Mouse (Mus musculus) forebrain, embryonic 16.5 days (tissue): Measurements from ENCODE around the gene Rsu1. TPM values are rescaled to one million over a fixed set of nuclear protein-coding genes. Genes with fewer than 3 reads are reported as not detected.
A peak's percentile ranks its signal among the peaks of the same experiment; 100 is the strongest.

Experiments used
- ATAC-seq: fragments of 200-750 bp; cut with Nextera tagmentation; 2 replicates; pipeline ENCODE4 v1.8.0; 2017; ENCODE audit warnings: mild to moderate bottlenecking, moderate library complexity
- H3K27ac ChIP-seq: fragments of 300-500 bp; sonication (generic); 2 replicates; pipeline ENCODE4 v1.5.1; 2014; ENCODE audit warnings: low read length, control low read depth
- H3K27me3 ChIP-seq: fragments of 300-500 bp; sonication (generic); replicated peaks from 2 replicates; pipeline ENCODE4 v1.6.1; 2014; ENCODE audit warnings: low read length; ENCODE audit not compliant: control insufficient read depth, insufficient read depth
- H3K36me3 ChIP-seq: fragments of 300-500 bp; sonication (generic); 2 replicates; pipeline ENCODE4 v1.6.1; 2014; ENCODE audit not compliant: control insufficient read depth, insufficient read depth
- H3K4me1 ChIP-seq: fragments of 300-500 bp; sonication (generic); replicated peaks from 2 replicates; pipeline ENCODE4 v1.6.1; 2014; ENCODE audit warnings: low read length; ENCODE audit not compliant: control insufficient read depth, insufficient read depth
- H3K4me2 ChIP-seq: fragments of 300-500 bp; sonication (generic); 2 replicates; pipeline ENCODE4 v1.6.1; 2014; ENCODE audit warnings: mild to moderate bottlenecking, low read length, control low read depth
- H3K4me3 ChIP-seq: fragments of 300-500 bp; sonication (generic); replicated peaks from 2 replicates; pipeline ENCODE4 v1.5.1; 2014; ENCODE audit warnings: mild to moderate bottlenecking, low read length, control low read depth
- H3K9ac ChIP-seq: fragments of 300-500 bp; sonication (generic); replicated peaks from 2 replicates; pipeline ENCODE4 v1.6.1; 2014; ENCODE audit warnings: low read depth, low read length, control low read depth
- H3K9me3 ChIP-seq: fragments of 300-500 bp; sonication (generic); 2 replicates; pipeline ENCODE4 v1.6.1; 2016; ENCODE audit warnings: low read length; ENCODE audit not compliant: control insufficient read depth
- WGBS: fragments of 180-500 bp; shearing (Covaris S2); extraction: QIAGEN DNeasy Blood & Tissue Kit; methylation state at CpG from one replicate; pipeline ENCODE4 v1.1.7; 2014; 5-methylcytosine and 5-hydroxymethylcytosine counted together
- polyA plus RNA-seq: library from polyadenylated mRNA; unstranded; fragments of >200 nt; fragmentation: Nextera tagmentation; extraction: Ambion mirVana; gene quantifications from 2 replicates; pipeline ENCODE4 v1.2.1, GENCODE M21; 2015

Gene Rsu1
- polyA plus RNA-seq, 1 experiment from 2014 or later, result 54.4 TPM

DNA sequence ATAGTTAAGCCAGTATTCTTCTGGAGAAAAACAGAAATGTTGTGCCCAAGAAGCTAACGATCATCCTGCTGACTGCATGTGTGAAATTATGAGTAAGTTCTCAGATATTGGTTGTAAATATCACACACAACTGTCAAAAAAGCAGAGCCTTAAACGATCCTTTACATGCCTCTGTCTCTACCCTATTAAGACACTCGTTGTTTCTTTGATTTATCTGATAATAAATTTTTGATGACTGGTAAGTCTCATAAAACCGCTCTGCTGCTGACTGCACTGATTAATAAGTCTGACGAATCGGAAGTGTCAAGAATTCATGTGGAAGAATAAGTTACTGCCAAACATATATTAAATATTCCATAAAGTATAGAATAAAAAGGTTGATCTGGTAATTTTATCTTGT is 126.0 kb downstream of the Rsu1 start:
- H3K9ac ChIP-seq, result no peak overlapping the region
- 88% methylated on average over 6 of the region's 6 CpGs for WGBS
- no peaks in the 10 kb centered on the region for H3K27me3 ChIP-seq
- H3K4me3 ChIP-seq, result no peak overlapping the region
- no peaks in the 10 kb centered on the region for H3K9me3 ChIP-seq
- no peaks in the 10 kb centered on the region for H3K36me3 ChIP-seq
- ATAC-seq, result no peak
- no peak overlapping the region for H3K4me2 ChIP-seq
- H3K27ac ChIP-seq, result no peak overlapping the region
- no peaks in the 10 kb centered on the region for H3K4me1 ChIP-seq

GRCm38 (mm10) chr2:13134890-13135289 is 136.3 kb downstream of the Rsu1 start:
- no peak overlapping the region for H3K27ac ChIP-seq
- no peaks in the 10 kb centered on the region for H3K27me3 ChIP-seq
- no peaks in the 10 kb centered on the region for H3K9me3 ChIP-seq
- H3K4me3 ChIP-seq, result no peak overlapping the region
- WGBS, result 91% methylated on average over 2 of the region's 2 CpGs
- no peak overlapping the region for H3K9ac ChIP-seq
- no peaks in the 10 kb centered on the region for H3K4me1 ChIP-seq
- no peak for ATAC-seq
- no peak overlapping the region for H3K4me2 ChIP-seq
- H3K36me3 ChIP-seq, result no peaks in the 10 kb centered on the region

- Histone ChIP-seq H3K4me3 (no peak overlapping the region), H3K9ac (no peak overlapping the region), H3K27me3 (no peaks in the 10 kb centered on the region), H3K9me3 (no peaks in the 10 kb centered on the region), H3K27ac (no peak overlapping the region), H3K36me3 (no peaks in the 10 kb centered on the region), H3K4me2 (no peak overlapping the region), H3K4me1 (0 out of 2 replicates have a peak, but pooled peaks cover 2% of the 10 kb centered on the region)
- no peak for ATAC-seq
- WGBS, result 87% methylated on average over 8 of the region's 8 CpGs
Measured at GRCm38 (mm10) chr2:13132841-13133240, 138.4 kb downstream of the Rsu1 start.

DNA sequence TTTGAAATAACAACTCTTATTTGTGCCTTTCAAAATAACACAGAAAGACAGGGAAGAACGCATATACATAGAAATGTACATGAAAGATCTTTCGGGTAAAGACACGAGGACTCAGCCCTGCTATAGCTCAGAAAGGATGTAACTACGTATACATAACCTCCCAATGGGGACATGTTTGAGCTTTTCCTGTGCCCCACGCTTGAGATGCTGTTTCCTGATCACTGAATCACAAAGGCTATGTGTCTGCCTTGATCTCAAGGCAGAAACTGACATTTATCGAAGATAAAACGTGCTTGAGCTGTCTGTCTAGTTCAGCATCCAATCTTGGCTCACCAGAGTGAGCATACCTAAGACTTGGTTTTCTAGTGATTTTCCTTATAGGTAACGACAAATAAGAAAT is 138.8 kb downstream of the Rsu1 start:
- 86% methylated on average over 8 of the region's 8 CpGs for WGBS
- ATAC-seq, result no peak
- Histone ChIP-seq H3K27ac (no peak overlapping the region), H3K4me1 (0 out of 2 replicates have a peak, but pooled peaks cover 2% of the 10 kb centered on the region), H3K4me3 (no peak overlapping the region), H3K9ac (no peak overlapping the region), H3K4me2 (no peak overlapping the region), H3K36me3 (no peaks in the 10 kb centered on the region), H3K9me3 (no peaks in the 10 kb centered on the region), H3K27me3 (no peaks in the 10 kb centered on the region)

DNA sequence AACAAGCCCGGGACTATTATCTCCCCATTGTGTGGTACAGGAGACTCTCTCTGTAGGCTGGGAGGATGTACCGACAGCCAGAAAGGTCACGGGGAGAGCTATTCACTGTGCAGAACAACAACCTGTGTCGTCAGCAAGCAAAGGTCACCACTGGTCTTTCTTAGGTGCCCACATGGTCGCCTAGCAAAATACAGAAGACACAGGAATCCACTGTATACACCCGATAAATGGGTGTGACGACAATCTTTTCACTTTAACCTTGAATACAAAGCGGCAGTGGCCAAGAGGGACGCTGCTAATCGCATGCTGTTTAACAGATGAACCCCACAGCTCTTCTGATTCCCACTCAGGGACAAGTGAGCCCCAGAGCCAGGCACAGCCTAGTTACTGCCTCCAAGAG is 141.4 kb downstream of the Rsu1 start:
- Histone ChIP-seq H3K4me3 (no peak overlapping the region), H3K9ac (no peak overlapping the region), H3K9me3 (no peaks in the 10 kb centered on the region), H3K36me3 (no peaks in the 10 kb centered on the region), H3K4me1 (0 out of 2 replicates have a peak, but pooled peaks cover 2% of the 10 kb centered on the region), H3K4me2 (no peak overlapping the region), H3K27ac (no peak overlapping the region), H3K27me3 (no peaks in the 10 kb centered on the region)
- 53% methylated on average over 10 of the region's 10 CpGs for WGBS
- peak; percentile 45; the same call in 1 of the 2 replicates for ATAC-seq

GRCm38 (mm10) chr2:13129337-13129736 is 141.9 kb downstream of the Rsu1 start:
- ATAC-seq, result peak; percentile 54; the same call in 1 of the 2 replicates
- no peak overlapping the region for H3K9ac ChIP-seq
- WGBS, result 47% methylated on average over 10 of the region's 10 CpGs
- H3K9me3 ChIP-seq, result no peaks in the 10 kb centered on the region
- no peaks in the 10 kb centered on the region for H3K36me3 ChIP-seq
- H3K4me2 ChIP-seq, result no peak overlapping the region
- no peak overlapping the region for H3K27ac ChIP-seq
- 0 out of 2 replicates have a peak, but pooled peaks cover 2% of the 10 kb centered on the region for H3K4me1 ChIP-seq
- H3K27me3 ChIP-seq, result no peaks in the 10 kb centered on the region
- H3K4me3 ChIP-seq, result no peak overlapping the region

GRCm38 (mm10) chr2:13120461-13120860 is 150.8 kb downstream of the Rsu1 start:
- H3K9ac ChIP-seq, result no peak overlapping the region
- no peak for ATAC-seq
- 64% methylated on average over 5 of the region's 5 CpGs for WGBS
- no peak overlapping the region for H3K4me3 ChIP-seq
- H3K36me3 ChIP-seq, result no peaks in the 10 kb centered on the region
- H3K27ac ChIP-seq, result no peak overlapping the region
- no peak overlapping the region for H3K4me2 ChIP-seq
- no peaks in the 10 kb centered on the region for H3K9me3 ChIP-seq
- no peaks in the 10 kb centered on the region for H3K27me3 ChIP-seq
- no peaks in the 10 kb centered on the region for H3K4me1 ChIP-seq

DNA sequence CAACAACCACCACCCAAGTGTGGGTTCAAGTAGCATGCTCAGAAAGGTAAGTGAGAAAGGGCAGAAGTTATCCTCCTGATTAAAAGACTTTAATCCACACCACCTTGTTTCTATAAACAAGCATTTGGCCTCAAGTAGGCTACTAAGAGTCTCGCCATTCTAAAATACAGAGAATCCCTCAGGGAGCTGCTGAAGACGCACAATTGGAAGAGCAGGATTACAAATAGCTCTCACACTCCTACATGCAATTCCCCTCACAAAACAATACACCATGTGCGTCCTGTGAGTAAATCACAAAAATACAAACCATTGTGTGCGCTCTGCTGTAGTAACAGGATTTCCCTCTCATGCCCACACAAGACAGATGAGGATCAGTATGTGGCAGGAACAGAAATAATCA is 153.3 kb downstream of the Rsu1 start:
- no peak overlapping the region for H3K4me2 ChIP-seq
- no peak overlapping the region for H3K4me3 ChIP-seq
- H3K9ac ChIP-seq, result no peak overlapping the region
- no peak for ATAC-seq
- no peaks in the 10 kb centered on the region for H3K4me1 ChIP-seq
- H3K36me3 ChIP-seq, result no peaks in the 10 kb centered on the region
- WGBS, result 75% methylated on average over 4 of the region's 4 CpGs
- no peak overlapping the region for H3K27ac ChIP-seq
- no peaks in the 10 kb centered on the region for H3K27me3 ChIP-seq
- H3K9me3 ChIP-seq, result no peaks in the 10 kb centered on the region

DNA sequence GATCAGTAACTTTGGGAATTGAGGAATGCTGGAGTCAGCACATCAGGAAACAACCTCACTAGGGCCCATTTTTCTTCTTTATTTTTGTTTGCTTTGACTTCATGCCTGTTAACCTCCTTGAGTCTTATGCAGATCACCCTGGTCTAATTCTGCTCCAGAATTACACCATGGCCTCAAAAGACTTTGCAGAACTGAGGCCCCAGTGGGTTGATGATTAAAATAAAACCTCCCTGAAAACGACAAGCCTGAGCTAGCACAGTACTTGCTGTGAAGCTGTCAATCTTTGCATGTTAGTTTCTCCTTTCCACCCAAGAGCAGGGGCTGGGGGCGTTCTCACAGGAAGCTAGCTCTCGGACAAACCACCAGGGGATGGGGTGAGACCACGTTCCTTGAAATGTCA is 164.7 kb downstream of the Rsu1 start:
- H3K4me3 ChIP-seq, result no peak overlapping the region
- H3K27ac ChIP-seq, result no peak overlapping the region
- H3K9ac ChIP-seq, result no peak overlapping the region
- no peaks in the 10 kb centered on the region for H3K27me3 ChIP-seq
- no peak overlapping the region for H3K4me2 ChIP-seq
- no peaks in the 10 kb centered on the region for H3K9me3 ChIP-seq
- H3K36me3 ChIP-seq, result no peaks in the 10 kb centered on the region
- H3K4me1 ChIP-seq, result no peaks in the 10 kb centered on the region
- WGBS, result 41% methylated on average over 4 of the region's 4 CpGs
- ATAC-seq, result no peak

DNA sequence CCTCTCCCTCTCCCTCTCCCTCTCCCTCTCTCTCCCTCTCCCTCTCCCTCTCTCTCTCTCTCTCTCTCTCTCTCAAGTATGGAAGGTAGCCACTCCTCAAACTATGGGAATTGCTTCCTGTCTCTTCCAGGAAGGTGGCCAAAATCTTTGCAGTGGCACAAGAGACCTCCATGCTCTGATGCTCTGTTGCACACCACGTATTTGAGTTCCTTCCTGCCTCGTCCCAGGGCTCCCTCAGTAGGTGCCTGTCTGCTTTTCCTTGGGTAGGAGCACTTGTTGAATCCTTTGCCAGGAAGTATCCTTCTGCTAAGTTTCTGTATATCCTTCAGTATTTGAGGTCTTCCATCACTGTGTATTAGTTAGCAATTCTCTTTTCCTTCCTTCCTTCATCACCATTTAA is 166.8 kb downstream of the Rsu1 start:
- Histone ChIP-seq H3K27me3 (no peaks in the 10 kb centered on the region), H3K27ac (no peak overlapping the region), H3K4me2 (no peak overlapping the region), H3K9me3 (no peaks in the 10 kb centered on the region), H3K36me3 (no peaks in the 10 kb centered on the region), H3K4me1 (no peaks in the 10 kb centered on the region), H3K9ac (no peak overlapping the region), H3K4me3 (no peak overlapping the region)
- WGBS, result 28% methylated on average over 2 of the region's 2 CpGs
- no peak for ATAC-seq
